Mouse (Mus musculus): ENCODE measurements around the gene Lst1. TPM values are rescaled to one million over a fixed set of nuclear protein-coding genes. Genes with fewer than 3 reads are reported as not detected.

Lst1 gene
- total and polyA plus RNA-seq, 3 experiments: 15.2 to 29.0 TPM; not detected in 1

GRCm38 (mm10) chr17:35195631-35196320, 7.5 kb upstream of the Lst1 start (continued):
- no peak for TF ChIP-seq USF1 (IDR thresholded peaks at IDR 0.05; ENCODE audit: low read depth, low read length)
- peak; percentile 51 for TF ChIP-seq RAD21 (IDR thresholded peaks at IDR 0.05; ENCODE audit: low read depth, low read length)

- H3K27me3 ChIP-seq (ENCODE audit: control insufficient read depth in 1 of 2, insufficient read depth in 2 of 2, low read length in 2 of 2): no peaks in the 10 kb centered on the region
- H3K36me3 ChIP-seq (ENCODE audit: control insufficient read depth in 1 of 2, insufficient read depth in 2 of 2, low read length in 2 of 2): peaks cover 0 to 18% of the 10 kb centered on the region in 2 experiments; a peak in 2 of 4 replicates
- DNase-seq (ENCODE audit: low read depth, low spot score): no peak
- peak overlapping the region; percentile 71 for H3K9ac ChIP-seq (ENCODE audit: control insufficient read depth, low read depth, low read length, poor library complexity, severe bottlenecking)
- no peaks in the 10 kb centered on the region for H3K9me3 ChIP-seq (replicated peaks; ENCODE audit: insufficient read depth, low read length)
- peak overlapping the region; percentile 71 to 74 for H3K4me3 ChIP-seq (ENCODE audit: control insufficient read depth in 1 of 2, insufficient read depth in 1 of 2, low read depth in 2 of 2, low read length in 2 of 2)
- TF ChIP-seq CHD2 (IDR thresholded peaks at IDR 0.05; ENCODE audit: low read length) (no peak), MAX (IDR thresholded peaks at IDR 0.05; ENCODE audit: low read length) (no peak), TAL1 (IDR thresholded peaks at IDR 0.05; ENCODE audit: low read length) (no peak), RAD21 (IDR thresholded peaks at IDR 0.05; ENCODE audit: low read depth, low read length) (no peak), GABPA (IDR thresholded peaks at IDR 0.05; ENCODE audit: low read depth, low read length) (no peak), MAFK (IDR thresholded peaks at IDR 0.05; ENCODE audit: borderline replicate concordance, low read depth, low read length) (no peak), BHLHE40 (IDR thresholded peaks at IDR 0.05; ENCODE audit: borderline replicate concordance, low read depth, low read length) (no peak), HCFC1 (IDR thresholded peaks at IDR 0.05; ENCODE audit: low read depth, low read length) (no peak), POLR2AphosphoS2 (IDR thresholded peaks at IDR 0.05; ENCODE audit: low read length) (no peak), CTCF (IDR thresholded peaks at IDR 0.05 in 2 of 3, conservative IDR thresholded peaks at IDR 0.05 in 1 of 3; ENCODE audit: control insufficient read depth in 1 of 3, insufficient read depth in 1 of 3, low read depth in 2 of 3, low read length in 3 of 3, poor library complexity in 1 of 3, severe bottlenecking in 1 of 3) (no peak)
- peaks cover 11 to 23% of the 10 kb centered on the region in 2 experiments for H3K4me1 ChIP-seq (ENCODE audit: control insufficient read depth in 1 of 2, insufficient read depth in 2 of 2, low read length in 2 of 2)
- H3K27ac ChIP-seq (ENCODE audit: control insufficient read depth, low read depth, low read length): no peak overlapping the region
- peaks cover 5% of the 10 kb centered on the region; the same call in 1 of the 2 replicates for H3K79me2 ChIP-seq (ENCODE audit: control insufficient read depth, insufficient read depth, low read length, poor library complexity)
Measured at GRCm38 (mm10) chr17:35194844-35195630, 6.8 kb upstream of the Lst1 start.

GRCm38 (mm10) chr17:35193881-35194843, 5.9 kb upstream of the Lst1 start, which contains the start of gene Ltb:
TSS of gene Ltb (plus strand) at chr17:35194439.
- Histone ChIP-seq H3K4me3 (ENCODE audit: control insufficient read depth in 1 of 2, insufficient read depth in 1 of 2, low read depth in 2 of 2, low read length in 2 of 2) (peak within 1 kb of the TSS; percentile 71 to 74), H3K4me1 (ENCODE audit: control insufficient read depth in 1 of 2, insufficient read depth in 2 of 2, low read length in 2 of 2) (peaks cover 19 to 31% of the 10 kb centered on the region in 2 experiments), H3K9me3 (replicated peaks; ENCODE audit: insufficient read depth, low read length) (no peaks in the 10 kb centered on the region), H3K9ac (ENCODE audit: control insufficient read depth, low read depth, low read length, poor library complexity, severe bottlenecking) (peak within 1 kb of the TSS; percentile 71), H3K27me3 (ENCODE audit: control insufficient read depth in 1 of 2, insufficient read depth in 2 of 2, low read length in 2 of 2) (no peaks in the 10 kb centered on the region), H3K36me3 (ENCODE audit: control insufficient read depth in 1 of 2, insufficient read depth in 2 of 2, low read length in 2 of 2) (peaks cover 0 to 24% of the 10 kb centered on the region in 2 experiments; a peak in 2 of 4 replicates), H3K79me2 (ENCODE audit: control insufficient read depth, insufficient read depth, low read length, poor library complexity) (peaks cover 5% of the 10 kb centered on the region; the same call in 1 of the 2 replicates), H3K27ac (ENCODE audit: control insufficient read depth, low read depth, low read length) (peak within 1 kb of the TSS; percentile 17; the same call in 1 of the 2 replicates)
- DNase-seq (ENCODE audit: low read depth, low spot score): no peak
- TF ChIP-seq MEF2A (IDR thresholded peaks at IDR 0.05; ENCODE audit: extremely low read depth, insufficient replicate concordance, low read depth, low read length, poor library complexity, severe bottlenecking) (no peak), RCOR1 (IDR thresholded peaks at IDR 0.05; ENCODE audit: low read depth, low read length) (no peak), USF1 (IDR thresholded peaks at IDR 0.05; ENCODE audit: low read depth, low read length) (no peak), GATA1 (IDR thresholded peaks at IDR 0.05; ENCODE audit: low read depth, low read length) (no peak), MYC (IDR thresholded peaks at IDR 0.05; ENCODE audit: low read depth, low read length) (no peak), ETS1 (IDR thresholded peaks at IDR 0.05; ENCODE audit: low read depth, low read length) (no peak), USF2 (IDR thresholded peaks at IDR 0.05; ENCODE audit: borderline replicate concordance in 1 of 2, insufficient read depth in 1 of 2, low read depth in 1 of 2, low read length in 2 of 2) (no peak), POLR2AphosphoS2 (IDR thresholded peaks at IDR 0.05; ENCODE audit: low read length) (no peak), HCFC1 (IDR thresholded peaks at IDR 0.05; ENCODE audit: low read depth, low read length) (no peak), MAFK (IDR thresholded peaks at IDR 0.05; ENCODE audit: borderline replicate concordance, low read depth, low read length) (no peak), TBP (IDR thresholded peaks at IDR 0.05; ENCODE audit: low read depth, low read length) (no peak), UBTF (IDR thresholded peaks at IDR 0.05; ENCODE audit: borderline replicate concordance, insufficient read depth, low read depth, low read length) (no peak), EP300 (IDR thresholded peaks at IDR 0.05; ENCODE audit: low read depth in 1 of 2, low read length in 2 of 2) (no peak)

Data from MEL (cell line).